Mouse (Mus musculus) neural tube, embryonic 13.5 days (tissue): ENCODE results near the gene Dbf4. TPM values are rescaled to one million over a fixed set of nuclear protein-coding genes. Genes with fewer than 3 reads are reported as not detected.

Experiments used
- ATAC-seq: fragments of 200-750 bp; cut with Nextera tagmentation; 2 replicates; pipeline ENCODE4 v1.8.0; 2017; ENCODE audit warnings: low read depth, mild to moderate bottlenecking, moderate TSS enrichment, moderate library complexity
- H3K27ac ChIP-seq: fragments of 300-500 bp; sonication (generic); replicated peaks from 2 replicates; pipeline ENCODE4 v1.5.1; 2015; ENCODE audit warnings: moderate library complexity, mild to moderate bottlenecking, inconsistent platforms
- H3K27me3 ChIP-seq: fragments of 300-500 bp; sonication (generic); 2 replicates; pipeline ENCODE4 v1.6.1; 2015; ENCODE audit warnings: mild to moderate bottlenecking, inconsistent platforms
- H3K36me3 ChIP-seq: fragments of 300-500 bp; sonication (generic); 2 replicates; pipeline ENCODE4 v1.6.1; 2015; ENCODE audit warnings: mild to moderate bottlenecking, inconsistent platforms
- H3K4me1 ChIP-seq: fragments of 300-500 bp; sonication (generic); replicated peaks from 2 replicates; pipeline ENCODE4 v1.6.1; 2015; ENCODE audit warnings: inconsistent platforms
- H3K4me2 ChIP-seq: fragments of 300-500 bp; sonication (generic); 2 replicates; pipeline ENCODE4 v1.6.1; 2015; ENCODE audit warnings: inconsistent platforms, mild to moderate bottlenecking, moderate library complexity
- H3K4me3 ChIP-seq: fragments of 300-500 bp; sonication (generic); 2 replicates; pipeline ENCODE4 v1.5.1; 2015; ENCODE audit warnings: mild to moderate bottlenecking, inconsistent platforms
- H3K9ac ChIP-seq: fragments of 300-500 bp; sonication (generic); 2 replicates; pipeline ENCODE4 v1.6.1; 2015; ENCODE audit warnings: moderate library complexity, mild to moderate bottlenecking, inconsistent platforms
- H3K9me3 ChIP-seq: fragments of 300-500 bp; sonication (generic); 2 replicates; pipeline ENCODE4 v1.6.1; 2016; ENCODE audit warnings: inconsistent platforms
- WGBS: fragments of 180-500 bp; shearing (Covaris S2); methylation state at CpG from one replicate; pipeline ENCODE4 v1.1.7; 2015; 5-methylcytosine and 5-hydroxymethylcytosine counted together
- polyA plus RNA-seq: library from polyadenylated mRNA; unstranded; fragments of >200 nt; fragmentation: Nextera tagmentation; extraction: Ambion mirVana; gene quantifications from 2 replicates; pipeline ENCODE4 v1.2.1, GENCODE M21; 2015

Gene Dbf4
- polyA plus RNA-seq, 1 experiment from 2014 or later: 13.7 TPM

DNA sequence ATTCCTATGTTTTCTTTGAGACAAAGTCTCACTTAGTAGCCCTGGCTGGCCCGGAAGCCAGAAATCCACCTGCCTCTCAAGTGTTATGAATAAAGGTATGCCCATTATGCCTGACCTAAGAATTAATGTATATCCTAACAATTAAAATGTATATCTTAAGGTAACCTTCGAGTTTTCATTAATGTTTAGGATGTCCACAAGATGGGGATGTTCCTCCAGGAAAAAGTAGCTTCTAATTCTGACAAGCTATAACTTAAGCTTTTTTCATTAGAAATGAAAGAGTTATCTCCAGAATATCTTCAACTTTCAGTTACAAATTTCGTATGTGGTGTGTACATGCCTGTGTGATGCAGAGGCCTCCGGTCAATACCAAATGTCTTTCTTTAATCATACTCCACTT lies 13.8 kb downstream of the Dbf4 start:
- peaks cover 40% of the 10 kb centered on the region for H3K36me3 ChIP-seq
- H3K4me1 ChIP-seq: no peaks in the 10 kb centered on the region
- H3K27me3 ChIP-seq: no peaks in the 10 kb centered on the region
- no peaks in the 10 kb centered on the region for H3K9me3 ChIP-seq
- H3K4me2 ChIP-seq: no peak overlapping the region
- WGBS: 93% methylated on average over 4 of the region's 4 CpGs
- no peak overlapping the region for H3K27ac ChIP-seq
- no peak overlapping the region for H3K4me3 ChIP-seq
- no peak for ATAC-seq
- no peak overlapping the region for H3K9ac ChIP-seq

DNA sequence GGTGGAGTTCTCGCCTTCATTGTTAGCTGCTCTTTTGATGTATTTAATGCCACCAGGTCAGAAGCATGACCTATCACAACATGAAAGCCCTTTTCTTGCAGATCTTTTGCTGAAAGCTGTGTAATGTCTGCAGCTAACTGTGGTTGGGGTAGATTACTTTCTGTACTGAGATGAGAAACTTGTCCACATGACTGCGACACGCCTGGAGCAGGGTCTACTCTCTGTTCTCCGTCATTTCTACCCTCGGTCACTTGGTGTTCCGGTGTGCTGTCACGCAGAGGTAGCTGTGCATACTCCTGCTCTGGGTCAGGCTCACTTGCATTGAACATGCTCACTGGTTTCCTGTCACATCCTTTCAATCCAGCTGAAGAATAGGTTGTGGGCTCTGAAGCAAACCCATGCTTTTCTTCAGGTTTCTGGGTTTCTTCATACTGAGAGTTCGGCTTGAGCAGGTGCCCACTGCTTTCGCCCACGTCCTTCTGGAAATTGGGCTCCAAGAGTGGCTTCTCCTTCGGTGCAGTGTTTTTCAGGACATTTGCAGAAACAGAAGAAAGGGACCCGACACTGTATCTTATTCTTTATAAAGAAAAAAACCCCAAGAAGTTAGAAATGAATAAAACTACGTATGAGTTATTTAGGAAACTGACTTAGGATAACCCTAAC lies 24.8 kb downstream of the Dbf4 start:
- no peak overlapping the region for H3K9ac ChIP-seq
- H3K36me3 ChIP-seq: peaks cover 25% of the 10 kb centered on the region
- no peaks in the 10 kb centered on the region for H3K9me3 ChIP-seq
- no peak overlapping the region for H3K4me3 ChIP-seq
- H3K4me2 ChIP-seq: no peak overlapping the region
- H3K27me3 ChIP-seq: no peaks in the 10 kb centered on the region
- no peaks in the 10 kb centered on the region for H3K4me1 ChIP-seq
- WGBS: 91% methylated on average over 13 of the region's 13 CpGs
- ATAC-seq: no peak
- H3K27ac ChIP-seq: no peak overlapping the region

DNA sequence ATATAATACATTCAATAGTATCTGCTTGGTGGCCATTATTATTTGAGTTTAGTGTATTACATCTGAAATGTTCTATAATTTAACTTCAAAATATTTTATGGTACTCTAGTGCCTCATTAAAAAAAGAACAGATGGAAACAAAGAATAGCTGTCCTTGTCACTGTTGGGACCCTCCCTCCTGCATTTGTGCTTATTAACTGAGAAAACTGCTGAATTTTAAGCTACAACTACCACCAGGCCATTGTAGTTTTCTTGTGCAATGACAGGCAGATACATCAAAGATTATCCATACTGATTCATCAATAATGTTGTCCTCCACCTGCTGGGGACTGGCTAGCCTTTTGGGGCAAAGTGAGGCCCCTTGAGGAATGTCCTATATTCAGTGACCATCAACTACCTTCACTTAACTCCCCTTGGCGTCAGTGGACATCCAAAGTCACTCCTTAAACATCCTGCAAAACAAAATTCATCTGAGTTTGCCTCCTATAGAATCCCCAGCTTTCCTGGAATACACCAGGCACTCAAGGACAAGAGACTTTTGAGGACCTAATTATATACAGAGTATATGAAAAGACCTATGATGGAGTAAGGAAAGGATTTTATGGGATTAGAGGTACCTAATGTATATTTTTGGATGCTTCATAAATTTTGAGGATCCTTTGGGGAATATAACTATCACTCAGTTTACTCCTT lies 28.5 kb downstream of the Dbf4 start:
- H3K27me3 ChIP-seq: no peaks in the 10 kb centered on the region
- no peaks in the 10 kb centered on the region for H3K4me1 ChIP-seq
- H3K4me3 ChIP-seq: no peak overlapping the region
- no peak overlapping the region for H3K27ac ChIP-seq
- H3K36me3 ChIP-seq: peaks cover 18% of the 10 kb centered on the region
- no peak overlapping the region for H3K4me2 ChIP-seq
- no peaks in the 10 kb centered on the region for H3K9me3 ChIP-seq
- WGBS: 75% methylated on average over 1 of the region's 1 CpGs
- H3K9ac ChIP-seq: no peak overlapping the region
- ATAC-seq: no peak

- Histone ChIP-seq H3K9me3 (no peaks in the 10 kb centered on the region), H3K27me3 (no peaks in the 10 kb centered on the region), H3K4me3 (no peak overlapping the region), H3K27ac (no peak overlapping the region), H3K36me3 (no peaks in the 10 kb centered on the region), H3K4me1 (no peaks in the 10 kb centered on the region), H3K9ac (no peak overlapping the region), H3K4me2 (no peak overlapping the region)
- WGBS: 85% methylated on average over 5 of the region's 5 CpGs
- no peak for ATAC-seq
Observed at GRCm38 (mm10) chr5:8374297-8374906, 48.1 kb downstream of the Dbf4 start.

DNA sequence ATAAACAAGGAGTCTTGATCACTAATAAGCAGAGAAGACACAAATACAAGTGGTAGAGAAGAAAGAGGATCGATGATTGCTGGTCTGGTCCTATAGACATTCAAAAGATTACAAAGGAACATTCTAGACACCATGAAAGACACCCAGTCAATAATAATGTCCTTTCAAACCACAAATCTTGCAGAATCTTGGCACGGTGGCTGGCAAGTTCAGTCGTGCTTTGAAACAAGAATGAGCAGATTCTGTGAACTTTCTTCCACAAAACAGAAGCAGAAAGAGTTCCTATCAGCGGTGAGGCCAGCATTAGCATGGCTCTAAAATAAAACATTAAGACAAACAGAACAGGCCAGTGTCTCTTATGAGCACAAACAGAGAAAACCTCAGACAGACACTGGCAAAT lies 49.1 kb downstream of the Dbf4 start:
- no peak overlapping the region for H3K9ac ChIP-seq
- H3K27ac ChIP-seq: no peak overlapping the region
- ATAC-seq: no peak
- no peak overlapping the region for H3K4me2 ChIP-seq
- H3K36me3 ChIP-seq: no peaks in the 10 kb centered on the region
- no peaks in the 10 kb centered on the region for H3K4me1 ChIP-seq
- H3K9me3 ChIP-seq: no peaks in the 10 kb centered on the region
- no peaks in the 10 kb centered on the region for H3K27me3 ChIP-seq
- WGBS: 56% methylated on average over 4 of the region's 4 CpGs
- H3K4me3 ChIP-seq: no peak overlapping the region

- 88% methylated on average over 5 of the region's 5 CpGs for WGBS
- Histone ChIP-seq H3K4me1 (peaks cover 10% of the 10 kb centered on the region), H3K27me3 (no peaks in the 10 kb centered on the region), H3K27ac (no peak overlapping the region), H3K9me3 (no peaks in the 10 kb centered on the region), H3K36me3 (0 out of 2 replicates have a peak, but pooled peaks cover 5% of the 10 kb centered on the region), H3K4me3 (peak overlapping the region; percentile 71; the same call in 1 of the 2 replicates), H3K9ac (no peak overlapping the region), H3K4me2 (no peak overlapping the region)
- no peak for ATAC-seq
Observed at GRCm38 (mm10) chr5:8368781-8369180, 53.7 kb downstream of the Dbf4 start.

DNA sequence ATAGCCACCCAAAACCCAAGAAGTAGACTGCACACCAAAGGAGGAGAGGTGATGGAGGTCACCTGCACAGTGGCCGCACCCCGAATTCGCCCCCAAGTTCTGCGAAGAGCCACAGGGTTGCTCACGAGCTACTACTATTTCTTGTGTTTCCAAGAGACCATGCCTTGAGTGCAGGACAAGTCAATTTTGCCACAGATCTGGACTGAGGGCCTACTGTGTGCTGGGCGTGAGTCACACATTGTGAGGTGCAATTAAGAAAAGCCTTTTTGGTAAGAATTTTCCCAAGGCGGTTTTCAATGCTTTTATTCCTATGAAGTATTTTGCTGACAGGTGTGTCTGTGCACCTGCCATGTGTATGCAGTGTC lies 54.2 kb downstream of the Dbf4 start:
- Histone ChIP-seq H3K36me3 (0 out of 2 replicates have a peak, but pooled peaks cover 5% of the 10 kb centered on the region), H3K27me3 (no peaks in the 10 kb centered on the region), H3K27ac (peak overlapping the region; percentile 90; the same call in 1 of the 2 replicates), H3K9ac (peak overlapping the region; percentile 83), H3K4me1 (peaks cover 10% of the 10 kb centered on the region), H3K9me3 (no peaks in the 10 kb centered on the region), H3K4me2 (peak overlapping the region; percentile 76), H3K4me3 (peak overlapping the region; percentile 71)
- 41% methylated on average over 7 of the region's 7 CpGs for WGBS
- peak; percentile 57; the same call in 1 of the 2 replicates for ATAC-seq

DNA sequence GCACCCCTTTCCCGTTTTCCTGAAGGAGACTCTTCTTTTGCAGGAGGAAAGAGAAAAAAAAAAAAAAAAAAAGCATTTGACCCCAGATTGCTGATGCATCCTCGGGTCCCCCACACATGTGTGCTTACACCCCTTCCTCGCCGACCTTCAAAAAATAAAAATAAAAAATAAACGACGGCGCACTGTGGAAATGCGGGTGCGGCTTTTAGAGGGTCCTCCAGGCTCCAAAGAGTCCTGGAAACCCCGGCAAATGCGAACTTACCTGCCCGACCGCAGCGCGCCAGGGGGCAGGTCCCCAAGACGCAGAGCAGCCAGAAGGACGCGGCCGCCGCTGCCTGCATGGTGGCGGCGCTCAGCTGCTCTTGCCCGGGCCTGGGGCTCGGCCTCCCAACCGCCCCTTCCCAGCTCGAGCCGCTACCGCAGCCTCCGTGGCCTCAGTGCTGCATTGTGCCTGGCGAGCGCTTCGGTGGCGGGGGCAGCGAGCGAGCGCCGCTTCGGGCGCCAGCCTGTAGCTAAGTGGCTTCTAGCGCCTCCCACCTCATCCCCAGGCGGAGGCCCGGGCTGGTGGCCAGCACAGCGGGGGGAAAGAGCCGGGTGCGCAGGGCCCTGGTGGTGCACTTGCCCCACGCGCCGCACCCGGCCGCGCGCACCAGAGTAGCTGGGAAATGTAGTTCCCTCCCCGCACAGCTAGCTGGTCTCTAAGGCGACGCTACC lies 54.7 kb downstream of the Dbf4 start, which contains the start of gene Adam22:
Adam22 (minus strand) TSS at position 547 of the 714 bp plus-strand sequence.
- Histone ChIP-seq H3K4me1 (peaks cover 10% of the 10 kb centered on the region), H3K4me2 (peak within 1 kb of the TSS; percentile 76), H3K27ac (peak within 1 kb of the TSS; percentile 90), H3K9ac (peak within 1 kb of the TSS; percentile 83), H3K27me3 (no peaks in the 10 kb centered on the region), H3K36me3 (0 out of 2 replicates have a peak, but pooled peaks cover 5% of the 10 kb centered on the region), H3K4me3 (peak within 1 kb of the TSS; percentile 71), H3K9me3 (no peaks in the 10 kb centered on the region)
- WGBS: under 1% methylated on average over 55 of the region's 55 CpGs
- ATAC-seq: peak; percentile 97

GRCm38 (mm10) chr5:8366771-8367613 lies 55.5 kb downstream of the Dbf4 start:
- peak overlapping the region; percentile 76 for H3K4me2 ChIP-seq
- peaks cover 10% of the 10 kb centered on the region for H3K4me1 ChIP-seq
- H3K27me3 ChIP-seq: no peaks in the 10 kb centered on the region
- WGBS: 1% methylated on average over 25 of the region's 25 CpGs
- peak overlapping the region; percentile 71 for H3K4me3 ChIP-seq
- H3K27ac ChIP-seq: peak overlapping the region; percentile 90
- H3K36me3 ChIP-seq: 0 out of 2 replicates have a peak, but pooled peaks cover 5% of the 10 kb centered on the region
- no peaks in the 10 kb centered on the region for H3K9me3 ChIP-seq
- peak overlapping the region; percentile 83 for H3K9ac ChIP-seq
- peak; percentile 76 for ATAC-seq

DNA sequence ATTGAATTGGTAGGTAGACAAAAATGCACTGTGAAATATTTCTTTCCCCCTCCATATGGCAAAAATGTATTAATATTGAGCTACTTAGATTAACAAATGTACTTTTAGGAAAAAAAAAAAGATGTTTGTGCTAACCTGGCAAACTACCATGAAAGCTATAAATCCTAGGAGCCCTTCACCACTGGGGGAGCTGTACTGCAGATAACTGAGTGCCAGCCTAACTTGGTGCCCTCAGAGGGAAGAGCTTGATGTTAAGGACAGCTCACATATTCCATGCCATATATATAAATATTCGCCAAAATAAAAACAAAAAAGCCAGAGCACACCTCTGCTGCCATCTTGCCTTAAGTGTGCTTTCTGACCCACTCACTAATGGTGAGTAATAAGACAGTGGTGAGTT lies 60.2 kb downstream of the Dbf4 start:
- H3K9me3 ChIP-seq: no peaks in the 10 kb centered on the region
- WGBS: 72% methylated on average over 1 of the region's 1 CpGs
- no peak overlapping the region for H3K9ac ChIP-seq
- peaks cover 18% of the 10 kb centered on the region for H3K4me1 ChIP-seq
- H3K27ac ChIP-seq: no peak overlapping the region
- no peaks in the 10 kb centered on the region for H3K27me3 ChIP-seq
- H3K4me3 ChIP-seq: no peak overlapping the region
- ATAC-seq: no peak
- 0 out of 2 replicates have a peak, but pooled peaks cover 5% of the 10 kb centered on the region for H3K36me3 ChIP-seq
- H3K4me2 ChIP-seq: no peak overlapping the region

DNA sequence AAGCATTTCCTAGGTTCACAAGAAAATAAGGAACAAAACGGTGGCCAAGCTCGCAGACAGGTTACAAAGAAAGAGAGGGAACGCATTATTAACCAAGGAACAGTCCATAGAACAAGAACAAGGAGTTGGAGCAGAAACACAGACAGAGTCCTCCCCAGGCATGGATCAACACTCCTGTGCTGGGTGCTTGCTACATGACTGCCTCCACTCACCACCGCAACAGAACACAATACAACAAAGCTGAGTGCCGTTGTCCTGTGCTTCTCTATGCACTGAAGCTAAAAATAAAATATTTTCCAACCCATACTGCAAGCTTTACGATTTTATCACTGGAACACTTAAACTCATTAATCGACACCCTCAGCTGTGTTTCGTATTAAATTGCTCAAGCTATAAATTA lies 64.8 kb downstream of the Dbf4 start:
- 0 out of 2 replicates have a peak, but pooled peaks have one; percentile 41 for ATAC-seq
- Histone ChIP-seq H3K27ac (peak overlapping the region; percentile 19; the same call in 1 of the 2 replicates), H3K4me2 (no peak overlapping the region), H3K4me3 (no peak overlapping the region), H3K27me3 (no peaks in the 10 kb centered on the region), H3K9ac (no peak overlapping the region), H3K9me3 (no peaks in the 10 kb centered on the region), H3K4me1 (peaks cover 20% of the 10 kb centered on the region), H3K36me3 (no peaks in the 10 kb centered on the region)
- 73% methylated on average over 8 of the region's 8 CpGs for WGBS
